Comparison of ENCODE assay signal across 8 mouse cellular contexts in genomic region chr5:96965029-96965403, GRCm38 (mm10). TPM values are rescaled to one million over a fixed set of nuclear protein-coding genes. Genes with fewer than 3 reads are reported as not detected.
A peak's percentile ranks its signal among the peaks of the same experiment; 100 is the strongest.
DNase-seq lines count a peak whose midpoint lies in the region; ATAC-seq and TF ChIP-seq lines count a peak whose summit lies in the region.

No protein-coding gene starts in this region.

- no peaks in the 10 kb centered on the region for H3K9me3 ChIP-seq in lung, embryonic 15.5 days
- H3K9me3 ChIP-seq in forebrain, embryonic 15.5 days = no peaks in the 10 kb centered on the region
- H3K9me3 ChIP-seq in kidney, postnatal 0 days (replicated peaks; ENCODE audit: low read length) = no peaks in the 10 kb centered on the region
- no peaks in the 10 kb centered on the region for H3K9me3 ChIP-seq in neural tube, embryonic 14.5 days (ENCODE audit: control insufficient read depth, low read length)

- 56% methylated on average over 2 of the region's 2 CpGs for WGBS in lung, embryonic 15.5 days
- WGBS in forebrain, embryonic 15.5 days = 46% methylated on average over 2 of the region's 2 CpGs
- WGBS in kidney, postnatal 0 days = 61% methylated on average over 2 of the region's 2 CpGs
- WGBS in neural tube, embryonic 14.5 days = 42% methylated on average over 2 of the region's 2 CpGs

- no peak for TF ChIP-seq CTCF in kidney, postnatal 0 days (IDR thresholded peaks at IDR 0.05; ENCODE audit: low read depth)

- H3K4me3 ChIP-seq in lung, embryonic 15.5 days = no peak overlapping the region
- H3K4me3 ChIP-seq in forebrain, embryonic 15.5 days = no peak overlapping the region
- no peak overlapping the region for H3K4me3 ChIP-seq in kidney, postnatal 0 days (replicated peaks; ENCODE audit: low read depth, low read length)
- H3K4me3 ChIP-seq in neural tube, embryonic 14.5 days (ENCODE audit: low read depth, low read length) = no peak overlapping the region

- H3K27ac ChIP-seq in lung, embryonic 15.5 days = no peak overlapping the region
- H3K27ac ChIP-seq in forebrain, embryonic 15.5 days (replicated peaks) = no peak overlapping the region
- peak overlapping the region; percentile 15; the same call in 1 of the 2 replicates for H3K27ac ChIP-seq in kidney, postnatal 0 days
- no peak overlapping the region for H3K27ac ChIP-seq in neural tube, embryonic 14.5 days (ENCODE audit: low read depth, low read length)

- H3K9ac ChIP-seq in lung, embryonic 15.5 days = no peak overlapping the region
- H3K9ac ChIP-seq in forebrain, embryonic 15.5 days (replicated peaks) = no peak overlapping the region
- no peak overlapping the region for H3K9ac ChIP-seq in kidney, postnatal 0 days (ENCODE audit: low read depth, low read length)
- H3K9ac ChIP-seq in neural tube, embryonic 14.5 days (replicated peaks; ENCODE audit: low read depth, low read length) = no peak overlapping the region

- H3K4me1 ChIP-seq in lung, embryonic 15.5 days = no peaks in the 10 kb centered on the region
- H3K4me1 ChIP-seq in forebrain, embryonic 15.5 days = peaks cover 7% of the 10 kb centered on the region
- no peaks in the 10 kb centered on the region for H3K4me1 ChIP-seq in kidney, postnatal 0 days (replicated peaks; ENCODE audit: insufficient read depth, low read length)
- H3K4me1 ChIP-seq in neural tube, embryonic 14.5 days (ENCODE audit: control insufficient read depth, insufficient read depth, low read length) = no peaks in the 10 kb centered on the region

- no peaks in the 10 kb centered on the region for H3K36me3 ChIP-seq in lung, embryonic 15.5 days
- H3K36me3 ChIP-seq in forebrain, embryonic 15.5 days = no peaks in the 10 kb centered on the region
- no peaks in the 10 kb centered on the region for H3K36me3 ChIP-seq in kidney, postnatal 0 days (ENCODE audit: insufficient read depth, low read length)
- H3K36me3 ChIP-seq in neural tube, embryonic 14.5 days (ENCODE audit: control insufficient read depth, insufficient read depth, low read length) = no peaks in the 10 kb centered on the region

- H3K27me3 ChIP-seq in lung, embryonic 15.5 days = no peaks in the 10 kb centered on the region
- H3K27me3 ChIP-seq in forebrain, embryonic 15.5 days = no peaks in the 10 kb centered on the region
- no peaks in the 10 kb centered on the region for H3K27me3 ChIP-seq in kidney, postnatal 0 days (ENCODE audit: insufficient read depth, low read length)
- no peaks in the 10 kb centered on the region for H3K27me3 ChIP-seq in neural tube, embryonic 14.5 days (ENCODE audit: control insufficient read depth, insufficient read depth, low read length)

- ATAC-seq in lung, embryonic 15.5 days (ENCODE audit: borderline replicate concordance, extremely low read depth, low FRiP score, low TSS enrichment) = no peak
- no peak for ATAC-seq in forebrain, embryonic 15.5 days (replicated peaks)
- ATAC-seq in kidney, postnatal 0 days (replicated peaks; ENCODE audit: low FRiP score, low read depth) = no peak
- 0 out of 2 replicates have a peak, but pooled peaks have one; percentile 9 for ATAC-seq in neural tube, embryonic 14.5 days (ENCODE audit: low read depth)

- DNase-seq in lung, adult 18-20 months = no peak
- DNase-seq in kidney, postnatal 0 days (ENCODE audit: low spot score) = no peak
- no peak for DNase-seq in ovary, postnatal 10 days (ENCODE audit: low spot score)
- no peak for DNase-seq in spleen, postnatal 10 days (ENCODE audit: low spot score in 2 of 2)
- DNase-seq in spleen, adult 18-20 months = no peak

- peak overlapping the region; percentile 35 for H3K4me2 ChIP-seq in lung, embryonic 15.5 days
- peak overlapping the region; percentile 31 for H3K4me2 ChIP-seq in forebrain, embryonic 15.5 days (replicated peaks)
- peak overlapping the region; percentile 42; the same call in 1 of the 2 replicates for H3K4me2 ChIP-seq in kidney, postnatal 0 days (ENCODE audit: low read length)
- peak overlapping the region; percentile 29; the same call in 1 of the 2 replicates for H3K4me2 ChIP-seq in neural tube, embryonic 14.5 days (ENCODE audit: low read depth, low read length)

RNA-seq across cellular contexts. Expression of gene Bmp2k, which starts 32.5 kb away (rescaled TPM):
- polyA plus RNA-seq in lung, embryonic 15.5 days (2015; fragmentation: Nextera tagmentation; extraction: Ambion mirVana) = 11.2 TPM in 2 replicates
- 8.4 TPM in 2 replicates for polyA plus RNA-seq in forebrain, embryonic 15.5 days (2015; fragmentation: Nextera tagmentation; extraction: Ambion mirVana)
- 11.3 and 11.9 TPM in 2 replicates for polyA plus RNA-seq in kidney, postnatal 0 days (2015; fragmentation: Nextera tagmentation; extraction: Ambion mirVana)
- polyA plus RNA-seq in neural tube, embryonic 14.5 days (2014; fragmentation: Nextera tagmentation; extraction: Ambion mirVana) = 8.4 and 10.8 TPM in 2 replicates
